Mouse (Mus musculus): ENCODE data around the gene Rasl10a.

The Rasl10a gene

DNA sequence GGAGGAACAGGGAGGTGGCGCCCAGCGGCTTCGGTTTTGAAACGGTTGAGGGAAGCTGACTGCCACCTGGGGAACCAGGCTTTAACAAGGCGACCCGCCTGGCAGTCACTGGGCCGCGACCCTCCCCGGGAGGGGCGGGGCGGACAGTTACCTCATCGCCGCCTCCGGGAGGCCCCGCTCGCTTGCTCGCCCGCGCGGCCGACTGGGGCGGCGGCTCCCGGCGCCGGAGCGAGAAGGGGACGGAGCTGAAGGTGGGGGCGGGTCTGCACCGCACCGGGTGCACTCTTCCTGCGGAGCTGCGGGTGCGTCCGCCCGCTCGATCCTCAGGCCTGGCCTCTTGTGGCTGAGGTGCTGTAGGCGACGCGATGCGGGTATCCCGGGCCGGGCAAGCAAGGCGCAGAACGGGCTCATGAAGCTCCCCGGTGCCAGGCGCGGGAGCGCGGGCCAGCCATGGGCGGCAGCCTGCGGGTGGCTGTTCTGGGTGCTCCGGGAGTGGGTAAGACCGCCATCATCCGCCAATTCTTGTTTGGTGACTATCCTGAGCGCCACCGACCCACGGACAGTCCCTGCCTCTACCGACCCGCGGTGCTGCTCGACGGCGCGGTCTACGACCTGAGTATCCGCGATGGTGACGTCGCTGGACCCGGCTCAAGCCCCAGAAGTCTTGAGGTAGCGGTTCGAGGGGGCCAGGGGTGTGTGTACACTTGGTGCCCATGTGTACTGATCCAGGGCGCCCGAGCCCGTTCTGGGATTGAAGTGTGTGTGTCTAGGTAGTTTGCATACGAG lies at the start of gene Rasl10a:
Gene Rasl10a, plus strand, starts transcription at position 273 of the 786 bp plus-strand sequence.
- in situ Hi-C loops (cut with MboI, MseI) = no loop called here

DNA sequence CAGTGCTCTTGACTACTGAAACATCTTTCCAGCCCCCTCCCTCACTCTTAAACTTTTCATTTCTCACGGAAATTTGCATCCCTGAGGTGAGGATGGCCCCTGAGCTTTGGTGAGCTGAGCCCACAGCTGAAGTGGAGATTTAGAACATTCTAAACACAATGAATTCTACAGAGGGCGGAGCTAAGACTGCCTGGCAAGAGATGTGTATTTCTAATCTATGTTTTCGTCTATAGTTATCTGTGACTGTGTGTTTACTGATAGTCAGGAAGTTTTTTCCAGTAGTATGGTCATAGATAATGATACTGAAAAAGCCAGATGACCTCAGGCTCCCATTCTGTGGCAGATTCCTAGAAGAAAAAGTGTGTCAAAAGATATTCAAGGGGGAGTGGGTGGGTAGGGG lies 49.1 kb upstream of the Rasl10a start:
- in situ Hi-C loops (cut with MboI, MseI) = no loop called here

- in situ Hi-C loops (cut with MboI, MseI) = no loop called here
These were observed 48.4 kb upstream of the Rasl10a start for GRCm38 (mm10) chr11:5009354-5010074.

DNA sequence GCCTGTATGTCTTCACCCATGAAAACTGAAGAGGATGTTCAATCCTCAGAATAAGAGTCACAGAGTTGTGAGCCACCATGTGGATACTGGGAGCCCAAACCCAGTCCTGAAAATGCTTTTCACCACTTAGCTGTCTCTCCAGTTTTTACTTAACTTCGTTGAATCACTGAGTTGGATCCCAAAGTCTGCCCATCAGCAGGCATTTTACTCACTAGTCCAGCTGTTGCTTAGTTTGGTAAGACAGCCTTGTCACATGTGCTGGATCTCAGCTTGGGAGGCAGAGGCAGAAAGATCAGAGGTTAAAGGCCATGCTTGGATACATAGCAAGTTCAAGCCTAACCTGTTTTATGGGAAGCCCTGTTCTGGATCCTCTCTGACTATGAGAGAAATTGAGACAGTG lies 47.7 kb upstream of the Rasl10a start:
- in situ Hi-C loops (cut with MboI, MseI) = no loop called here

- in situ Hi-C loops (cut with MboI, MseI) = no loop called here
These were observed 46.4 kb upstream of the Rasl10a start for GRCm38 (mm10) chr11:5011480-5011879.

DNA sequence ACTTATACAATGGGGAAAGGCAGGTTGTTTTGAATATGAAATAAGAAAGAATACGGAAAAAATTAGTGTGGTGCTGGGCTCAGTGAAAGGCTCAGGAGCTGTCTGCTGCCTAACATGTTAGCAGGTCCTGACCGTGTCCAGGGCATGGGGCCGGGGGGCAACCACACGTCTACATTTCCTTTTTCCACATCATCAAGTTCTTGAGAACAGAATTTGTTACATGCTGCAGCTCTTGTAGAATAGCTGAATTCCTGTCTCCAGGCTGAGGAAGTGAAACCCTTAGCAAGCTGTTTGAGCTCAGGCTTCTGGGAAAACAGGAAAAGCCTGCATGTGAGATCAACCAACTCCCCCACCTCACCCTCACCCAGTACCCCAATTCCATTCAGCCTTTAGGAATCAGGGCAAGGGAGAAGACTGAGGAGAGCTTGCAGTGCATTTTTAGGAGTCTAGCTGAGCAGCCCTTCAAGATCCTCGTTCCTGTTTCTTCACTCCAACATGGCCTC lies 45.7 kb upstream of the Rasl10a start:
- in situ Hi-C loops (cut with MboI, MseI) = no loop called here

GRCm38 (mm10) chr11:5015720-5016119 lies 42.2 kb upstream of the Rasl10a start:
- in situ Hi-C loops (cut with MboI, MseI) = no loop called here

GRCm38 (mm10) chr11:5016286-5016685 lies 41.6 kb upstream of the Rasl10a start:
- in situ Hi-C loops (cut with MboI, MseI) = no loop called here

DNA sequence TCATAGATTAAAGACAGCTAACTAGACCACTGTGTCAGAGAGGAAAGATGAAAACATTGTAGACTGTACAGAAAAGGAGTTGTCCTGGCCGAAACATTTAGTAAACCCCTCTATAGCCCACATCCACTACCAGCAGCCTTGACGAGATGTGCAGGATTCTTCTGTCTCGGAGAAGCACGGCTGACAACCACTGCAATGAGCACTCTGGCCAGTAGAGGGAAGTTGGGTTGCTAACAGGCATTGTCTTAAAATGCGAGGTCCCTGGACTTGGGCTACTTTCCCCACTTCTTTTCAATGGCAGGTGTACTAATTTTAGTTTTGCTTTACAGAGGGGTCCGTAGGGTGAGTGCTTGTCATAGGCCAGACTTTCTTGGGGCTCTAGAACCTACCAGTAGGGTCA lies 40.4 kb upstream of the Rasl10a start:
- in situ Hi-C loops (cut with MboI, MseI) = no loop called here

GRCm38 (mm10) chr11:5025108-5025507 lies 32.8 kb upstream of the Rasl10a start:
- in situ Hi-C loops (cut with MboI, MseI) = no loop called here

GRCm38 (mm10) chr11:5028228-5028627 lies 29.7 kb upstream of the Rasl10a start:
- in situ Hi-C loops (cut with MboI, MseI) = no loop called here

GRCm38 (mm10) chr11:5032706-5033105 lies 25.2 kb upstream of the Rasl10a start:
- in situ Hi-C loops (cut with MboI, MseI) = no loop called here

GRCm38 (mm10) chr11:5033136-5033535 lies 24.8 kb upstream of the Rasl10a start:
- in situ Hi-C loops (cut with MboI, MseI) = no loop called here

GRCm38 (mm10) chr11:5035421-5035820 lies 22.5 kb upstream of the Rasl10a start:
- in situ Hi-C loops (cut with MboI, MseI) = no loop called here

- in situ Hi-C loops (cut with MboI, MseI) = no loop called here
These were observed 20.6 kb upstream of the Rasl10a start for GRCm38 (mm10) chr11:5037146-5037854.

- in situ Hi-C loops (cut with MboI, MseI) = no loop called here
These were observed 17.3 kb upstream of the Rasl10a start for GRCm38 (mm10) chr11:5040585-5040984.

GRCm38 (mm10) chr11:5041144-5041780 lies 16.7 kb upstream of the Rasl10a start:
- in situ Hi-C loops (cut with MboI, MseI) = no loop called here

GRCm38 (mm10) chr11:5042645-5043381 lies 15.1 kb upstream of the Rasl10a start:
- in situ Hi-C loops (cut with MboI, MseI) = no loop called here

DNA sequence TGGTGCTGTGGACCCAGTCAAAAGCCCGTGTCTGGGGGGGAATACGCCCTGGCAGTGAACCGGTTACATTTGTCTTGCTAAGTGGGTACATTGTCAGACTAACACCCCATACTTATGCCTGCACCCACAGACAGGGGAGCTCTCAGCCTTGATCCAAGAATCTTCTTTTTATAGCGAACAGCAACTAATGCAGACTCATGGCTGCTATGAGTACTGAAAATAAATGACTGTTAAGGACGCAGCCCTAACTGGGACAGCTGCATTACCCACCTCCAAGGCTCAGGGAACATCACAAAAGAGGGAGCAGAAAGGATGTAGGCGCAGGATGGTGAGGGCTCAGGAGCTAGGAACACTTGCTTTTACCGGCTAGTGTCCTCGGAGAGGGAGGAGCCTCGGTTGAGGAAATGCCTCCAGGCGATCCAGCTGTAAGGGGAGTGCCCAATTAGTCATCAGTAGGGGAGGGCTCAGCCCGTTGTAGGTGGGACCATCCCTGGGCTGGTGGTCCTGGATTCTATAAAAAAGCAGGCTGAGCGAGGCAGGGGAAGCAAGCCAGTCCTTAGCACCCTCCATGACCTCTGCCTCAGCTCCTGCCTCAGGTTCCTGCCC lies 11.5 kb upstream of the Rasl10a start:
- in situ Hi-C loops (cut with MboI, MseI) = no loop called here

GRCm38 (mm10) chr11:5051629-5052028 lies 6.3 kb upstream of the Rasl10a start:
- in situ Hi-C loops (cut with MboI, MseI) = no loop called here

All from T-helper 1 cell (primary cell).